Mouse (Mus musculus): ENCODE data around the gene Gpbp1l1. TPM values are rescaled to one million over a fixed set of nuclear protein-coding genes. Genes with fewer than 3 reads are reported as not detected.

Gpbp1l1 gene
- polyA plus RNA-seq, 1 experiment from 2014 or later, result 34.2 TPM

GRCm38 (mm10) chr4:116555413-116556300, 1.8 kb upstream of the Gpbp1l1 start, which contains the start of gene Tmem69:
TSS of gene Tmem69 (minus strand) at chr4:116555936.
- 4% methylated on average over 23 of the region's 23 CpGs for WGBS
- H3K27me3 ChIP-seq (replicated peaks; ENCODE audit: insufficient read depth, low read length), result no peaks in the 10 kb centered on the region
- DNase-seq (ENCODE audit: low spot score), result peak; percentile 88

GRCm38 (mm10) chr4:116556561-116557305, 725 bp upstream of the Gpbp1l1 start:
- under 1% methylated on average over 28 of the region's 28 CpGs for WGBS
- peak overlapping the region; percentile 55 for H3K4me2 ChIP-seq (replicated peaks; ENCODE audit: low read depth, low read length)
- H3K36me3 ChIP-seq (ENCODE audit: insufficient read depth, low read length), result no peaks in the 10 kb centered on the region
- DNase-seq (ENCODE audit: low spot score) (peak; percentile 97), ATAC-seq (peak; percentile 95)
- H3K4me1 ChIP-seq (ENCODE audit: insufficient read depth, low read depth, low read length), result no peaks in the 10 kb centered on the region
- H3K27ac ChIP-seq (ENCODE audit: low read length), result peak overlapping the region; percentile 97
- TF ChIP-seq EP300 (IDR thresholded peaks at IDR 0.05) (no peak), CTCF (IDR thresholded peaks at IDR 0.05) (no peak; the same call in 1 of the 2 replicates)
- H3K27me3 ChIP-seq (replicated peaks; ENCODE audit: insufficient read depth, low read length), result no peaks in the 10 kb centered on the region
- H3K9ac ChIP-seq (replicated peaks; ENCODE audit: low read depth), result peak overlapping the region; percentile 71
- no peaks in the 10 kb centered on the region for H3K9me3 ChIP-seq (ENCODE audit: low read length)
- H3K4me3 ChIP-seq (ENCODE audit: low read depth, low read length), result peak overlapping the region; percentile 79

More at GRCm38 (mm10) chr4:116555413-116556300, 1.8 kb upstream of the Gpbp1l1 start, which contains the start of gene Tmem69:
- H3K36me3 ChIP-seq (ENCODE audit: insufficient read depth, low read length), result no peaks in the 10 kb centered on the region
- peak within 1 kb of the TSS; percentile 79 for H3K4me3 ChIP-seq (ENCODE audit: low read depth, low read length)
- H3K27ac ChIP-seq (ENCODE audit: low read length), result peak within 1 kb of the TSS; percentile 97
- ATAC-seq, result no peak
- peak within 1 kb of the TSS; percentile 55 for H3K4me2 ChIP-seq (replicated peaks; ENCODE audit: low read depth, low read length)
- H3K9me3 ChIP-seq (ENCODE audit: low read length), result no peaks in the 10 kb centered on the region
- H3K4me1 ChIP-seq (ENCODE audit: insufficient read depth, low read depth, low read length), result no peaks in the 10 kb centered on the region
- TF ChIP-seq CTCF (IDR thresholded peaks at IDR 0.05) (no peak), EP300 (IDR thresholded peaks at IDR 0.05) (peak; percentile 32; the same call in 1 of the 2 replicates)
- peak within 1 kb of the TSS; percentile 71 for H3K9ac ChIP-seq (replicated peaks; ENCODE audit: low read depth)

GRCm38 (mm10) chr4:116558151-116558882, 859 bp downstream of the Gpbp1l1 start:
- peak overlapping the region; percentile 89 for H3K9ac ChIP-seq (replicated peaks; ENCODE audit: low read depth)
- peak overlapping the region; percentile 97 for H3K27ac ChIP-seq (ENCODE audit: low read length)
- H3K9me3 ChIP-seq (ENCODE audit: low read length), result no peaks in the 10 kb centered on the region
- H3K4me2 ChIP-seq (replicated peaks; ENCODE audit: low read depth, low read length), result peak overlapping the region; percentile 55
- peak; percentile 46 for DNase-seq (ENCODE audit: low spot score)
- peak overlapping the region; percentile 79 for H3K4me3 ChIP-seq (ENCODE audit: low read depth, low read length)
- no peaks in the 10 kb centered on the region for H3K4me1 ChIP-seq (ENCODE audit: insufficient read depth, low read depth, low read length)
- 1% methylated on average over 15 of the region's 15 CpGs for WGBS
- H3K27me3 ChIP-seq (replicated peaks; ENCODE audit: insufficient read depth, low read length), result no peaks in the 10 kb centered on the region
- TF ChIP-seq CTCF (IDR thresholded peaks at IDR 0.05) (no peak), EP300 (IDR thresholded peaks at IDR 0.05) (no peak)
- ATAC-seq, result no peak
- H3K36me3 ChIP-seq (ENCODE audit: insufficient read depth, low read length), result no peaks in the 10 kb centered on the region

- Histone ChIP-seq H3K27me3 (replicated peaks; ENCODE audit: insufficient read depth, low read length) (no peaks in the 10 kb centered on the region), H3K27ac (ENCODE audit: low read length) (no peak overlapping the region), H3K4me2 (replicated peaks; ENCODE audit: low read depth, low read length) (no peak overlapping the region), H3K4me1 (ENCODE audit: insufficient read depth, low read depth, low read length) (peaks cover 13% of the 10 kb centered on the region; the same call in 1 of the 2 replicates), H3K9me3 (ENCODE audit: low read length) (no peaks in the 10 kb centered on the region), H3K4me3 (ENCODE audit: low read depth, low read length) (no peak overlapping the region), H3K9ac (replicated peaks; ENCODE audit: low read depth) (no peak overlapping the region), H3K36me3 (ENCODE audit: insufficient read depth, low read length) (peaks cover 18% of the 10 kb centered on the region; the same call in 1 of the 2 replicates)
- ATAC-seq (no peak), DNase-seq (ENCODE audit: low spot score) (peak; percentile 6)
- WGBS, result 77% methylated on average over 8 of the region's 8 CpGs
- TF ChIP-seq EP300 (IDR thresholded peaks at IDR 0.05), result no peak
- TF ChIP-seq CTCF (IDR thresholded peaks at IDR 0.05), result no peak
These were observed 38.3 kb downstream of the Gpbp1l1 start for GRCm38 (mm10) chr4:116595793-116596192.

GRCm38 (mm10) chr4:116596379-116596778, 38.9 kb downstream of the Gpbp1l1 start, which contains the start of gene Ccdc17:
TSS of gene Ccdc17 (plus strand) at chr4:116596654.
- H3K27me3 ChIP-seq (replicated peaks; ENCODE audit: insufficient read depth, low read length), result no peaks in the 10 kb centered on the region
- ATAC-seq, result no peak
- peaks cover 13% of the 10 kb centered on the region; the same call in 1 of the 2 replicates for H3K36me3 ChIP-seq (ENCODE audit: insufficient read depth, low read length)
- TF ChIP-seq CTCF (IDR thresholded peaks at IDR 0.05) (no peak), EP300 (IDR thresholded peaks at IDR 0.05) (no peak)
- DNase-seq (ENCODE audit: low spot score), result peak; percentile 27
- H3K9ac ChIP-seq (replicated peaks; ENCODE audit: low read depth), result peak within 1 kb of the TSS; percentile 68
- H3K4me2 ChIP-seq (replicated peaks; ENCODE audit: low read depth, low read length), result peak within 1 kb of the TSS; percentile 77
- peak within 1 kb of the TSS; percentile 58 for H3K4me3 ChIP-seq (ENCODE audit: low read depth, low read length)
- H3K9me3 ChIP-seq (ENCODE audit: low read length), result no peaks in the 10 kb centered on the region
- peaks cover 13% of the 10 kb centered on the region; the same call in 1 of the 2 replicates for H3K4me1 ChIP-seq (ENCODE audit: insufficient read depth, low read depth, low read length)
- WGBS, result 24% methylated on average over 5 of the region's 5 CpGs
- H3K27ac ChIP-seq (ENCODE audit: low read length), result peak within 1 kb of the TSS; percentile 78

Data from lung, postnatal 0 days (tissue).